Mouse (Mus musculus): ENCODE data around the gene Dgke. TPM values are rescaled to one million over a fixed set of nuclear protein-coding genes. Genes with fewer than 3 reads are reported as not detected.
"Not testable (repeated sequence)": the region's sequence is repeated elsewhere in the genome, so short reads cannot be mapped to it uniquely, and the experiment has no call there.

Gene Dgke
- polyA plus RNA-seq (2015; fragmentation: Nextera tagmentation; extraction: Ambion mirVana), result 12.6 and 13.1 TPM in 2 replicates

- no peaks in the 10 kb centered on the region for H3K9me3 ChIP-seq
- H3K4me1 ChIP-seq (replicated peaks), result no peaks in the 10 kb centered on the region
These were observed at the start of gene Dgke for GRCm38 (mm10) chr11:89066750-89067149. Gene Dgke (minus strand): TSS chr11:89066850.

GRCm38 (mm10) chr11:89107180-89107807 is 40.6 kb upstream of the Dgke start:
- H3K4me2 ChIP-seq (replicated peaks), result no peak overlapping the region
- H3K9ac ChIP-seq (replicated peaks), result no peak overlapping the region
- no peaks in the 10 kb centered on the region for H3K36me3 ChIP-seq
- no peak overlapping the region for H3K27ac ChIP-seq
- H3K4me3 ChIP-seq (replicated peaks), result no peak overlapping the region
- H3K9me3 ChIP-seq, result no peaks in the 10 kb centered on the region
- peaks cover under 1% of the 10 kb centered on the region; the same call in 1 of the 2 replicates for H3K27me3 ChIP-seq
- no peaks in the 10 kb centered on the region for H3K4me1 ChIP-seq (replicated peaks)
- WGBS, result 32% methylated on average over 12 of the region's 12 CpGs
- ATAC-seq, result no peak

More at GRCm38 (mm10) chr11:89066750-89067149, at the start of gene Dgke:
- 96% methylated on average over 1 of the region's 1 CpGs for WGBS
- Histone ChIP-seq H3K36me3 (no peaks in the 10 kb centered on the region), H3K9ac (replicated peaks) (no peak within 1 kb of the TSS), H3K4me2 (replicated peaks) (no peak within 1 kb of the TSS), H3K4me3 (replicated peaks) (no peak within 1 kb of the TSS), H3K27me3 (no peaks in the 10 kb centered on the region), H3K27ac (no peak within 1 kb of the TSS)
- no peak for ATAC-seq

- peaks cover 4% of the 10 kb centered on the region; the same call in 1 of the 2 replicates for H3K27me3 ChIP-seq
- H3K4me3 ChIP-seq (replicated peaks), result no peak overlapping the region
- no peak overlapping the region for H3K27ac ChIP-seq
- no peak overlapping the region for H3K4me2 ChIP-seq (replicated peaks)
- WGBS, result 88% methylated on average over 11 of the region's 11 CpGs
- no peak for ATAC-seq
- H3K9me3 ChIP-seq, result no peaks in the 10 kb centered on the region
- no peaks in the 10 kb centered on the region for H3K36me3 ChIP-seq
- H3K4me1 ChIP-seq (replicated peaks), result peaks cover 2% of the 10 kb centered on the region
- H3K9ac ChIP-seq (replicated peaks), result no peak overlapping the region
These were observed 39.2 kb upstream of the Dgke start for GRCm38 (mm10) chr11:89105823-89106222.

- Histone ChIP-seq H3K9ac (replicated peaks) (no peak overlapping the region), H3K4me3 (replicated peaks) (no peak overlapping the region), H3K4me1 (replicated peaks) (peaks cover 5% of the 10 kb centered on the region), H3K27me3 (peaks cover 4% of the 10 kb centered on the region; the same call in 1 of the 2 replicates), H3K4me2 (replicated peaks) (no peak overlapping the region), H3K27ac (no peak overlapping the region), H3K36me3 (no peaks in the 10 kb centered on the region), H3K9me3 (no peaks in the 10 kb centered on the region)
- WGBS, result 95% methylated on average over 8 of the region's 8 CpGs
- no peak for ATAC-seq
These were observed 38.6 kb upstream of the Dgke start for GRCm38 (mm10) chr11:89105211-89105610.

- 95% methylated on average over 14 of the region's 14 CpGs for WGBS
- no peak overlapping the region for H3K27ac ChIP-seq
- H3K27me3 ChIP-seq, result peaks cover 4% of the 10 kb centered on the region; the same call in 1 of the 2 replicates
- no peak for ATAC-seq
- H3K9ac ChIP-seq (replicated peaks), result no peak overlapping the region
- no peak overlapping the region for H3K4me2 ChIP-seq (replicated peaks)
- H3K36me3 ChIP-seq, result no peaks in the 10 kb centered on the region
- no peak overlapping the region for H3K4me3 ChIP-seq (replicated peaks)
- H3K9me3 ChIP-seq, result no peaks in the 10 kb centered on the region
- peaks cover 5% of the 10 kb centered on the region for H3K4me1 ChIP-seq (replicated peaks)
These were observed 36.5 kb upstream of the Dgke start for GRCm38 (mm10) chr11:89103166-89103565.

- Histone ChIP-seq H3K9ac (replicated peaks) (0 out of 2 replicates have a peak overlapping the region, but pooled peaks have one; percentile 11), H3K4me3 (replicated peaks) (peak overlapping the region; percentile 18), H3K27ac (no peak overlapping the region), H3K4me2 (replicated peaks) (peak overlapping the region; percentile 47), H3K27me3 (peaks cover 4% of the 10 kb centered on the region; the same call in 1 of the 2 replicates), H3K4me1 (replicated peaks) (peaks cover 5% of the 10 kb centered on the region), H3K36me3 (no peaks in the 10 kb centered on the region), H3K9me3 (no peaks in the 10 kb centered on the region)
- ATAC-seq, result peak; percentile 48; the same call in 1 of the 2 replicates
- WGBS, result 41% methylated on average over 17 of the region's 17 CpGs
These were observed 34.2 kb upstream of the Dgke start for GRCm38 (mm10) chr11:89100826-89101321.

- Histone ChIP-seq H3K4me2 (replicated peaks) (peak overlapping the region; percentile 47), H3K9ac (replicated peaks) (0 out of 2 replicates have a peak overlapping the region, but pooled peaks have one; percentile 11), H3K27ac (no peak overlapping the region), H3K4me1 (replicated peaks) (peaks cover 5% of the 10 kb centered on the region), H3K27me3 (peaks cover 4% of the 10 kb centered on the region; the same call in 1 of the 2 replicates), H3K9me3 (no peaks in the 10 kb centered on the region), H3K36me3 (no peaks in the 10 kb centered on the region), H3K4me3 (replicated peaks) (peak overlapping the region; percentile 18; the same call in 1 of the 2 replicates)
- 1% methylated on average over 9 of the region's 9 CpGs for WGBS
- peak; percentile 91 for ATAC-seq
These were observed 33.8 kb upstream of the Dgke start for GRCm38 (mm10) chr11:89100403-89100802.

GRCm38 (mm10) chr11:89098930-89099329 is 32.3 kb upstream of the Dgke start:
- Histone ChIP-seq H3K27me3 (peaks cover 4% of the 10 kb centered on the region; the same call in 1 of the 2 replicates), H3K9ac (replicated peaks) (no peak overlapping the region), H3K27ac (no peak overlapping the region), H3K4me3 (replicated peaks) (no peak overlapping the region), H3K9me3 (no peaks in the 10 kb centered on the region), H3K36me3 (no peaks in the 10 kb centered on the region), H3K4me1 (replicated peaks) (peaks cover 5% of the 10 kb centered on the region), H3K4me2 (replicated peaks) (no peak overlapping the region)
- ATAC-seq, result no peak
- 83% methylated on average over 6 of the region's 6 CpGs for WGBS

GRCm38 (mm10) chr11:89098083-89098835 is 31.6 kb upstream of the Dgke start:
- ATAC-seq, result no peak
- Histone ChIP-seq H3K9me3 (no peaks in the 10 kb centered on the region), H3K27me3 (peaks cover 4% of the 10 kb centered on the region; the same call in 1 of the 2 replicates), H3K27ac (no peak overlapping the region), H3K4me2 (replicated peaks) (no peak overlapping the region), H3K4me1 (replicated peaks) (peaks cover 5% of the 10 kb centered on the region), H3K9ac (replicated peaks) (no peak overlapping the region), H3K4me3 (replicated peaks) (no peak overlapping the region), H3K36me3 (no peaks in the 10 kb centered on the region)
- WGBS, result 86% methylated on average over 17 of the region's 17 CpGs

- not testable (repeated sequence) for H3K4me1 ChIP-seq (replicated peaks); H3K4me2 ChIP-seq (replicated peaks); H3K36me3 ChIP-seq; H3K9ac ChIP-seq (replicated peaks); H3K27ac ChIP-seq; H3K27me3 ChIP-seq; ATAC-seq; H3K9me3 ChIP-seq; H3K4me3 ChIP-seq (replicated peaks)
- WGBS, result 88% methylated on average over 10 of the region's 10 CpGs
These were observed 30.6 kb upstream of the Dgke start for GRCm38 (mm10) chr11:89097292-89097691.

GRCm38 (mm10) chr11:89095306-89095705 is 28.7 kb upstream of the Dgke start:
- Histone ChIP-seq H3K4me3 (replicated peaks) (no peak overlapping the region), H3K9me3 (no peaks in the 10 kb centered on the region), H3K36me3 (no peaks in the 10 kb centered on the region), H3K4me1 (replicated peaks) (no peaks in the 10 kb centered on the region), H3K4me2 (replicated peaks) (no peak overlapping the region), H3K9ac (replicated peaks) (no peak overlapping the region), H3K27me3 (no peaks in the 10 kb centered on the region), H3K27ac (no peak overlapping the region)
- no peak for ATAC-seq
- WGBS, result 79% methylated on average over 3 of the region's 3 CpGs

- Histone ChIP-seq H3K27me3 (no peaks in the 10 kb centered on the region), H3K27ac (no peak overlapping the region), H3K4me1 (replicated peaks) (no peaks in the 10 kb centered on the region), H3K4me2 (replicated peaks) (no peak overlapping the region), H3K9ac (replicated peaks) (no peak overlapping the region), H3K36me3 (no peaks in the 10 kb centered on the region), H3K4me3 (replicated peaks) (no peak overlapping the region), H3K9me3 (no peaks in the 10 kb centered on the region)
- ATAC-seq, result no peak
- WGBS, result 83% methylated on average over 9 of the region's 9 CpGs
These were observed 26.1 kb upstream of the Dgke start for GRCm38 (mm10) chr11:89092714-89093113.

All from midbrain, embryonic 13.5 days (tissue).